Mouse (Mus musculus): ENCODE measurements around the gene Usp20.
"Not testable (repeated sequence)": the region's sequence is repeated elsewhere in the genome, so short reads cannot be mapped to it uniquely, and the experiment has no call there.

The Usp20 gene

DNA sequence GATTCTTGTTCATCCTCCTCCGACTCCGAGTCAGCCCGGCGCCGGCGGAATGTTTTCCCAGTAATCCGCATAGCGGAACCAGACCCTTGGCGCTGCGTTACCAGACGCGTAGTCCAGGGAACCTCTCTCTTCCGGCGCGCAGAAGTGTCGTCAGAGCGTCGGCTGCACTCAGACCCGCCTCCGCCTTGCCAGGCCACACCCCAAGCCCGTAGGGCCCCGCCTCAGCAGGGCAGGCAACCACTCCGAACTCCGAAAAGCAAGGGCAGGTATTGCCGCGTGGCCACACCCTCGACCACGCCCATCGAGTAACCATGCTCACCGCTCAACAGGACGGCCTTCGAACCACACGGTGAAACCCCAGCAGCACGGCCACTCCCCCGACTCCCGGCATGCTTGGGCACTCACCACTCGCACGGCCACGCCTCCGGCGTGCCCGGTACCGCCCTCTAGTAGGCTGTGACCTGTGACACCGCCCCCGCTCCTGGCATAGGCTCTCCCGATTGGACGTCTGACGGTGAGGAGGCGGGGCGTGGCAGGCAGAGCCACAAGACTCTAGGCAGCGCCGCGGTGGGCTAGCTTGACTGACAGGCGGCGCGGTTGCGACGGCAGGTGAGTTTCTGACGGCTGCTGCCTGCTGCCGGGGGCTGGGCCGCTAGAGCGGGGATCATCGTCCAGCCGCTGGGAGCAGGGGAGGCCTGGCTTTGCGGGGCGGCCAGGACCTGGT lies at the start of gene Usp20, which contains the start of gene BC005624:
Gene Usp20 (plus strand): TSS at position 490 of the 724 bp plus-strand sequence.
Gene BC005624 (minus strand): TSS at position 412 of the 724 bp plus-strand sequence.
- peak; percentile 100 for DNase-seq

DNA sequence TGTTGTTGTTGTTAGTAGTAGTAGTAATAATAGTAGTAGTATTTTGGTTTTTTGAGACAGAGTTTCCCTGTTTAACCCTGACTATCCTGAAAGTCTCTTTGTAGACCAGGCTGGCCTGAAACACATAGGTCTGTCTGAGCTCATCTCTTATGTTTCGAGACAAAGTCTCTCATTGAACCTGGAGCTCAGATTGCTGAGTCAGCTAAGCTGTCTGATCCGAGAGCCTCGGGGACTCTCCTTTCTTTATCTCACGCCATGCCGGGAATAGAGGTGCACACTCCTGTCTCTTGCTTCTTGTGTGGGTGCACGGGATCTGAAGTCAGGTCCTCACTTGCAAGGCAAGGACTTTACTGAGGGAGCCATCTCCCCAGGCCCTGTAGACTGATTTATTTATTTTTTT lies 49.0 kb upstream of the Usp20 start:
- DNase-seq, result no peak

DNA sequence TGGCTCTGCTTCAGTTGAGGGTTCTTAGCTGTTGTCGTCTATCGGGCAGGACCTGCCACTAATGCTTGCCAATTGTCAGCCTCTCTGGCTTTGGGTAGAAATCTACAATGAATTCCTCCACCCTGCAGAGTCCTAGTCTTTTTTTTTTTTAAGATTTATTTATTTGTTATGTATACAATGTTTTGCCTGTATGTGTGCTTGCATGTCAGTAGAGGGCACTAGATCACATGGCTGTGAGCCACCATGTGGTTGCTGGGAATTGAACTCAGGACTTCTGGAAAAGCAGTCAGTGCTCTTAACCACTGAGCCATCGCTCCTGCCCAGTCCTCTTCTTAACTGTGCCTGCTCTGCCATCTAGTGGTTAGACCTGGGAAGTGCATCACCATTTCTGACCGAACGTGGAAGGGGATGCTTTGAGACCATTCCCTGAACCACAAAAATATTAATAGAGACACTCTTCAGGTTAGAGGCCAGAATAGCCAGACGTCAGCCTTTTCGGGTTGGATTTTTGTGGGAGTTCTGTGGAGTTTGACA lies 48.1 kb upstream of the Usp20 start:
- DNase-seq, result peak; percentile 77

DNA sequence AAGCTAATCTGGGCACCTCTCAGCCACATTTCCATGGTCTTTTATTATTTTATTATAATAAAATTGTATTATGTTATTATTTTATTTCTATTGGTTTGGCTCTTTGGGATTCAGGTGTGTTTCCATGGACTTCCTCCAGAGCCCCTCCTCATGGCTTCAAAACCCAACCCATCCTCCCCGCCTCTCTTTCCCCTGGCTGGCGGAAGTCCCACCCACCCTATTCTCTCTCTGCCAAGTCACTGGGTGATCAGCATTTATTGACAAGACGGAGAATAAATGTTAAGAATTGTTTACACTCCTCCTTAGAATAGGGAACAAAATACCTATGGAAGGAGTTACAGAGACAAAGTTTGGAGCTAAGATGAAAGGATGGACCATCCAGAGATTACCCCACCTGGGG lies 45.3 kb upstream of the Usp20 start:
- DNase-seq, result no peak

DNA sequence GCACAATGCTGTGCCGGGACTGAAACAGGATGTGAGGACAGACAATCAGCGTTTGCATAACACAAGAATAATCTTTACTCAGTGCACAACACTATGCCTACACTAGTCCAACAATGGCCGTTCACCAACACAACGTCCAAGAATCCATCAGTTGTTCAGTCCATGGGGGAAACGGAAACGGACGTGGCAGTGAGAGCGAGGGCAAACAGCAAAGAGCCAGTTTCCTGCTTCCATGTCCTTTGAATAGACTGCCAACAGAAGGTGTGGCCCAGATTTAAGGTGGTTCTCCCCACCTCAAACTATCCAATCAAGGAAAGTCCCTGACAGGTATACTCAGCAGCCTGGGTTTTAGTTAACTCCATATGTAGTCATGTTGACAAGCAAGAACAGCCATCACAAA lies 44.3 kb upstream of the Usp20 start:
- DNase-seq, result no peak

DNA sequence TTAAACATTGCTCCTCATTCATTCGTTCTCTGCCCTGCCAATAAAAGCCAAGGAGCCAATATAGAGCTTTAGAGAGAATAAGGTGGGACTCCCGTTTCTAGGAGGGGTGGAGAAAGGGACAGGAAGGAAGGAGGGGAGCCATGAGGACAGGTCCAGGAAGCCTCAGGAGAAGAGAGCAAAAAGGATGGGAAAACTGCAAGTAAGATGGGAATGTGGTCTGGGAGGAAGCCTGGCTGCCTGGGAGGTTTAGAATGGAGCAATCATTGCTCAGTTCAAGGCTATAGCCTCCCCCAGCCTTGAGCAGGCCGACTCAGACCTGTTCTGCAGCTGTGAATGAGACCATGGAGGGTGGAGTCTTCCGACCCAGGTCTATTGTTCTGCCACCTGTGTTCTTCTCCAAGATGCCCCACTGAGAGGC lies 43.5 kb upstream of the Usp20 start:
- DNase-seq, result no peak

DNA sequence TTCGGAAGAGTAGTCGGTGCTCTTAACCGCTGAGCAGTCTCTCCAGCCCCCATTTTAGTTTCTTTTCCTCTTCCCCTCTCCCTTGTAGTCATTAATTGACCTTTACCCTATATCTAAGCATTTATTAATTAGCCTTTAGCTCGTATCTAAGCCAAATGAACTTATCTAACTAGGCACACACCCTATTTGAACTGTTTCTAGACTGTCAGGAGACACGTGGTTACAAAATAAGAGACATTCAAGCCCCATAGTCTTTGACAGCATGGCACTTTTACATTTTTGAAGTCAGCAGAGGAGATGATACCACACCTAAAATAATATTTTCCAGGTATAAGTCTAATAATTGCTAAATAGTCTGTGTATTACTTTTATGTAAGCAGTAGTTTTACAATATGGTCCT lies 40.5 kb upstream of the Usp20 start:
- no peak for DNase-seq

DNA sequence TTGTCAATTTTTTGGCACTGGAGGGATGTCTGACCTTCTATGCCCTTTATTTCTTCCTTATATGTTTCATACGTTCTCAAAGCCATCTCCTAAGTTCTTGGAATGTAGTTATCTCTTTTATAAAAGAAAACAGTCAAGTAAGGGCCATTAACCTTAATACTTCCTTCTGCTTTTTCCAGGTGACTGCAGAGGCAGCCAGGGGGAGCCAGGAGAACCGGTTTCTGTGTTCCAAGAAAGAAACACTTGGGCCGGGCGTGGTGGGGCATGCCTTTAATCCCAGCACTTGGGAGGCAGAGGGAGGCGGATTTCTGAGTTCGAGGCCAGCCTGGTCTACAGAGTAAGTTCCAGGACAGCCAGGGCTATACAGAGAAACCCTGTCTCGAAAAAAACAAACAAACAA lies 40.0 kb upstream of the Usp20 start:
- DNase-seq, result not testable (repeated sequence)

DNA sequence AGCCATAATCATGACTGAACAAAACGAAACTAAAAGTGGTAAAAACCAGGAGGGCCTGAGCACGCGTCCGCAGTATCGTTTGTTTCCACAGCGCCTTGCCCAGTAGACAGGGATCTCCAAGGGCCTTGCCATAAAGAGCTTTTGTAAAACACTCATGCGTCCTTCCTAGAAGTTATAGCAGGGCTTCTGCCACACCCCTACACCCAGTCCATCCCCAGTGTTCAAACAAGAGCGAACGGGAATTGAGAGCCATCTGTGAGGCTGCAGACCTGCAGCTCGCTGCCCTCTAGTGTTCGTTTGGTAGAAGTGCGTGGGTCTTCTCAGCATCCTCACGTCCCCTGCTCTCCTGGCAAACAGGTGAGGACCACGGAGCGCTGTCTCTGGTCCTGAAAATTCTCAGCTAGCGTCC lies 39.5 kb upstream of the Usp20 start:
- peak; percentile 79 for DNase-seq

DNA sequence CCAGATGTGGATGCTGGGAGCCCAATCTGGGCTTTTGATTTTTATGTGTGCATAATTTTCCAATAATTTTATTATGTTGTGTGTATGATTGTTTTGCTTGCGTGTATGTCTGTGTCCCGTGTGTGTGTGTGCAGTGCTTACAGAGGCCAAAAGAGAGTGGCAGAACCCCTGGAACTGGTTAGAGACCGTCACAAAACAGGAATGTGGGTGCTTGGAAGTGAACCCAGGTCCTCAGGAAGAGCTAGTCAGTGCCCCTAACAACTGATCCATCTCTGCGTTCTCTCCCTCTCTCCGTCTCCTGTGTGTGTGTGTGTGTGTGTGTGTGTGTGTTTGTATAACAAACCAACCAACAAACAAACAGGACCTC lies 29.6 kb upstream of the Usp20 start:
- no peak for DNase-seq

DNA sequence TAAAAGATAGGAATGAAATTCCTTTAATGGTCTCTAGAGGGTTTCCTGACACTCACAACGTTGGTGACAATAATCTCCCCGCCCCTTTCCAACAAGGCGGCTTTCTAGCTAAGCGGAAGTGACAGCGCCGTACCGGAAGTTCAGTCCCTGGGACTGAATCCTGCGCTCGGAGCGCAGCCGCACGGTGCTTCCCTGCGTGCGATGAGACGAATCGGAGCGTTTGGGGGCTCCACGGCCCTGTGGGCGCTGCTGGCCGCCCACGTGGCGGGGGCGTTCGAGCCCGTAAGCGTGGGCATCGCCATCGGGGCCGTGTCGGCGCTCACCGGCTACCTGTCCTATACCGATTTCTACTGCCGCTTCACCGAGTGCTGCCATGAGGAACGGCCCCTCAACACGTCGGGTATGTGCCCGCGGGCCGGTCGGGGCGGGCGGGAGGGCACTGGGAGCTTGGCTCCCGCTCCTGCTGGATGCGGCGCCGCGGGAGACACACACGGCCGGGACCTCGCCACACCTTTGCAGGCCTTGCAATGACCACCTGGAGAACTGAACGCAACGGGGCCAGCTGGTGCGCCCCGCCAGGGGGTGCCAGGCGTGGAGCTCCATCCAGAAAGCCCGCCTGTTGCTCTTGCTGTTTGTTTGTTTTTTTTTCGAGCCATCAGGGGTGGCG lies 29.1 kb upstream of the Usp20 start, which contains the start of gene Tor1b:
Gene Tor1b (plus strand): TSS at position 136 of the 667 bp plus-strand sequence.
- peak; percentile 90 for DNase-seq

DNA sequence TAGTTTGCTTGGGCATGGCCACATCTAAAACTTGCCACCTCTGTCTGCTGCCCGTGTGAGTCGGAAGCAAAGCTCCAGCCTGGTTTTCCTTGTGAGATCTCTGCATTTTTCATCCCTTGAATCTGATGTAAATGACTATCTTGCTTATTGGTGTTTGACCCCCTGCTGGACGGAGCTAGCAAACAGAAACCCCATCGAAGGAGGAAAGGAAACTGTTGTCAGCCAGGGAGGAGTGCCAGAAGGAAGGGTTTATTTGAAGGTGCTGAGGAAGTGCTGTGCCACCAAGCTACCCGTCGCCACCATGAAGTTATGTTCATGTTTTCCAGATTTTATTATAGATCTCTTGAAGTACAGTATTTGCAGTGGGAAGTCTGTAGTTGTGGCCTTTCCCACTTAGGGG lies 27.3 kb upstream of the Usp20 start:
- DNase-seq, result no peak

DNA sequence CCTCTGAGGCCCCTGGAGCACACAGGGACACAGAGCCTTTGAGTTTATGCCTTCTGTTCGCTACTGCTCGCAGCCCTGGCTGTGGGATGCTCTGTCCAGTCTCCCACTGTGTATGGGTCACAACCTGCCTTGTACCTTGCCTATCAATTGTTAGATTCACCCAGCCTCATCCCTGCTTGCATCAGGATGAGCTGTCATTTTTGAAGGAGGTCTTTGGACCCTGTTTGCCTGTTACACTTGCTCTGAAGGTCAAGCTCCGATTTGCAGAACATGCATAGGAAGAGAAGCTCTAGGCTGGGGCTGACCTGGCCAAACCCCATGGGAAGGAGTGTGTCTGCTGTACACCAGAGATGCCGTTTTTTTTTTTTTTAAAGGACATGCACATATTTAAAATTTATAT lies 24.6 kb upstream of the Usp20 start:
- no peak for DNase-seq

DNA sequence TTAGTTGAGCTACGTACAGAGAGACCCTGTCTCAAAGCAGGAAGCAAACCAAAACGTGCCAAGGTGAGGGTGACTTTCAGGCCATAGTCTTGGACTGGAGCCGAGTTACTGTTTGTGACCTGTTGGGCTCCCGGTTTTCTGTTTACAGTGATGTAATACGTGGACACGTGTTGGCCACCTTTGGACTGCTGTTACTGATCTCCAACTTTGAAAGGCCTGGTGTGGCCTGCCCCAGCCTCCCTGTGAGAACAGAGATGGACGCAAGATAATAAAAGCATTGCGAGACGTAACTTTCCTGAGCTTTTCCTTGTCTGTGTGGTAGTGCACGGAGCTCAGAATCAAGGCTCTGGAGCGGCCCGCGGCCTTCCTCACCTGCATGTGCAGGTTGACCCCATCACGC lies 23.4 kb upstream of the Usp20 start:
- peak; percentile 35 for DNase-seq

DNA sequence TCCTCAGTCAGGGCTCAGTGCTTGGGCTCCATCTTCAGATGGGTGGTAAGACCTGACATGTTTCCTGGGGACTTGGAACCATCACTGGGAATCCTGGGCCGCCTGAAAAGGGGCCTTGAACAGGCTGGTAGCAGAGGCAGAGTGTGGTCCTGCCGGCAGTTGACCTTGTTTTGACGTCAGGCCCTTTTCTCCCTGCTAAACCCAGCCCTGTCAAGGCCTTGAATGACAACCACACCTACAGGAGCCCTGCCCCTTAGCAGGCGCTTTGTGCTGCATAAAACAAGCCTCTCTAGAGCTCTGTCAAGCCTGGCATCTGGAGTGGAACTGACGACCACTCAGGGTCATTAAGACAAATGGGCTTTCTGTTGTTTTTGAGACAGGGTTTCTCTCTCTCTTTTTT lies 22.2 kb upstream of the Usp20 start:
- DNase-seq, result no peak

DNA sequence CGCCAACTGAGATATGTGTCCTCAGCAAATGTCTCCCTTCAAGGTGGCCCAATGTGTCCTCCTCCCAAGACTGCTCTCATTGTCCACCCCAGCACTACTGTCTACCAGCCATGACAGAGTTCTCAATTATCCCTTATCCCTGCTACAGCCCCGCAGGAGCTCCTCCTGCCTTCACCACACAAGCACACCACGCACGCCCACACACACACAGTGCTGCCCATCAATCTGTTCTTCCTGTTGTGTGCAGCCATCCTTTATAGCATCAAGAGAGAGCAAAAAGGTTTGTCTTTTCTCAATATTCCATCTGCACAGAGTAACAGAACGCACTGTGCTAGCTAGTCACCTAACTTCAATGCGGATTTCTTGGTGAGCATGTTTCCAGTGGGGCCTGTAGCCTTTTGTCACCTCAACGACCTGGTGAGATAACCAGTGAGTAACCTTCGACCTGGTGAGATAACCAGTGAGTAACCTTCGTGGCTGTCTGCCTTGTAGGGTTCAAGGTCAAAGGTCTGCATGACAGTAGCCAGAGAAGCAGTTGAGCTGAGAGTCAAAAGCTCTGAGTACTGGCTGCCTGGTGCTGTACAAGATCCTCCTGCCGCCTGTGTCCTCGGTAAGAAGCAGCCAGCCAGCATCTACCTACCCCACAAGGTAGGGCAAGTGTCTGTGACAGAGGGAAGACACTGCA lies 19.4 kb upstream of the Usp20 start:
- DNase-seq, result no peak

DNA sequence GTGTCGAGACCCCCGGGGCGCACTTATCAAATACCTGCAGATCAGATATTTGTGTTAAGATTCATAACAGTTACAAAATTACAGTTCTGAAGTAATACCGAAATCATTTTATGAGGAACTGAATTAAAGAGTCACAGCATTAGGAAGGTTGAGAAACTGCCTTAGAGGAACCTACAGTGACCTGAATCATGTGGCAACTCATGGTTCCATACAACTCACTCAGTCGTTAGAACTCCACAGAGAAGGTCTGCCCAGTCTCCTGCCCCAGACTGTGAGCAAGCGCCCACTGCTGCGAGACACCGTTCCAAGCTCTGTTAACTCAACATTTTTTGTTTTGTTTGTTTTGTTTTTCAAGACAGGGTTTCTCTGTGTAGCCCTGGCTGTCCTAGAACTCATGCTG lies 16.5 kb upstream of the Usp20 start:
- DNase-seq, result no peak

DNA sequence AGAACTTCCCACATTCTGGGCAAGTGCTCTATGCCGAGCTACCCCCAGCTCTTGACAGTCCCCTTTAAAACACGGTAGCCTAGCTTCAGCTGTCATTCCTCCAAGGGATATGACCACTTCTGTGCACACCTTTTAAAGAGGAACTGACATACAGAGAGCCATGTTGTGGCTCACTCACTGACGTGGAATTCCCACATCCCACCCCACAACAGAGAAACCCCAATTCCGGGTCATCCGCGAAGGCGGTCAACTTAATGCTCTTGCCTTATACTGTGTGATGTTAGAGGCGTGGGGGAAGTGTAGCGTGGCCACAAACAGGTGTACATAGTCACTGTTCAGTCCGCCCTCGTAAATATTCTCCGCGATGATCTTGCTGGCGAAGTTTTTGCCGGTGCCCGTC lies 15.3 kb upstream of the Usp20 start:
- no peak for DNase-seq

DNA sequence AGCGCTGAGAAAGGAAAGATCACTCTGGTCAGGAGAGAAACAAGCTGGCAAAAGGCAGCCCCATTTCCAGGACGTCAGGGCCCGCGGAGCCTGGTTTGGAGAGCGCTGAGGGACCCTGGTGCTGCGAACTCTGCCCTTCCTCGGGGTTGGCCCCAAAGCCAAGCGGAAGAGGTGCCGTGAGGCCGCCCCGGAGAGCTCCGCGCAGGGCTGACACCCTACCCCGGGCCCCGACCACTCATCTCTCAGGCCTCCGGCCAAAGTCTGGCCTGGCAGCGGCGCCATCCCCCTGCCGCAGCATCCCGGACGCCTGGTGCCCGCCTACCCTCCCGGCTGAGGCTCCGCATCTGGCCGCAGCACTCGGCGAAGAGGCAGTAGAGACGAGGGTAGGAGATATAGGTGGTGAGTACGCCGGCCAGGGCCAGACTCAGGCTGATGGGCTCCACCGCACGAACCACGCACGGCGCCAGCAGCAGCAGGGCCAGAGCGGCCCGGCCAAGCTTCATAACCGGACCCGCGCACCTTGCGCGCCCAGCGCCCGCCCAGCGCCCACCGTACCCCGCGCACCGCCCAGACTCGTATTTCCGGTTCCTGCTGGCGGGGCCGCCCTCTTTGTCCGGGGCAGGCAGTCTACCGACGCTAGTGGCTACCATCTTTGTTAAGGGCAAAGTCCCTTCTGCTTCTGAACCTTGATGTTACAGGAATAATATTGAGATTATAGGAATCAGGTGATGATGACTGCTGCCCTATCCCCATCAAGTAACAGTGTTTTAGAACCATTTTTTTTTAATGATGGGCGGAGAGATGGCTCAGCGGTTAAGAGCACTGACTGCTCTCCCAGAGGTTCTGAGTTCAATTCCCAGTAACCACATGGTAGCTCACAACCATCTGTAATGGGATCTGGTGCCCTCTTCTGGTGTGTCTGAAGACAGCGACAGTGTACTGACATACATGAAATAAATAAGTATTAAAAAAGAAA lies 14.4 kb upstream of the Usp20 start, which contains the start of gene Tor1a:
Gene Tor1a (minus strand): TSS at position 582 of the 976 bp plus-strand sequence.
- peak; percentile 94 for DNase-seq

DNA sequence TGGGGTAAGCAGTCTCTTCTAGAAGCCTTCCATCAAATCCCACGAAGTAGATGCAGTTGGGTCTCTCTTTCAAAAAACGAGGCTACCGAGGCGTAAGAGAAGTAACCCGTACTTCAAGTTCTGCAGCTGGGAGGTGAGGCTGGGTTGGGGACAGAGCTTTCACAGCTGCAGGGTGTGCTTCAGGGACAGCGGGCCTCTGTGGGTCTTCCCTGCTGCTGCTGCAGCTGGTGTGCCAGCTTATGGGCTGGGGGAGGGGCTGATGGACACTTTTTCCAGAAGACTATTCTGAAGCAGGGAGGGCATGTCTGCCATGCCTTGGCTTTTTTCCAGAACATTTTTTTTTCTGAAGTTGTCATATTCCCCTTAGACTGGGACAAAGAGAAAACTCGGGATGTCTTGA lies 945 bp downstream of the Usp20 start:
- DNase-seq, result no peak

DNA sequence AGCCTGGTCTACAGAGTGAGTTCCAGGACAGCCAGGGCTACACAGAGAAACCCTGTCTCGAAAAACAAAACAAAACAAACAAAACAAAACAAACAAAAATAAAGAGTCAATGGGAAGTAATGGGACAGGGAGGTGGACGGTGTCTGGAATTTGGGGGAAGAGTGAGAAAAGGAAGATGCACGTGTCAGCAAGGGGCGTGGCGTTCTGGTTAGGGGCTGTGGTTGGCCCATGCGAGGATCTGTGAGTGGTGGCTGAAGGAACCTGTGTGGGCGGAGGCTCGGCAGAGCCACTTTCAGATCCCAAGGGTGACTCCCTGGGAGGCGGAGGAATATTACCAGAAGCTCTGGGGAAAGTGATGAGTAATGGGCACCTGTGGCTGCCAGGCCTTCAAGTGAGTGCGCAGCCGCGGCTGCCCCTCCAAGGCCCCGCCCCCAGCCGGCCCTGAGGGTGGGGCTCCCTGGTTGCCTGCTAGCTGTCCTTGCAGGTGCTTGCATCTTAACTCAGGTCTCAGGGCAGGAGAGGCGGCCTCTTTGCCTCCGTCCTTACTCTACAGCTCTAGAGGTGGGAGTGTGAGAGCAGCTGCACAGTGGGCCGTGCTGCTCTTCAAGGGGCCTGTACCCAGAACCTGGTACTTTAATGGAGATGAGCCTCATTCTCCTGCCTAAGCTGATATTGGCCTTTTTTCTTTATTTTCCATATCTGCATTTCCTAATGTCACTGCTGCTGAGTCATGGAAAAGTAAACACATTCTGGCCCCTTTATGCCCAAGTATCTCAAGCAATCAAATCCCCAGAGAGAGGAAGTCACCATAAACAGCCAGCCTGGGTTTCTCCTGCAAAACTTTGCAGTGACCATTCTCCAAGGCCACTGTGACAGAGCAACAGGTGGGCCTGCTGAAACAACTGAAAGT lies 3.3 kb downstream of the Usp20 start:
- DNase-seq, result peak; percentile 69

All from kidney, postnatal 14 days (tissue).